Mouse (Mus musculus) CD4-positive, CD25-positive, alpha-beta regulatory T cell, adult 2 months (primary cell): ENCODE measurements around the gene Pak3.
"Not testable (repeated sequence)": the region's sequence is repeated elsewhere in the genome, so short reads cannot be mapped to it uniquely, and the experiment has no call there.

ENCODE experiments used
- DNase-seq: peaks from one replicate; pipeline ENCODE4 v3.0.0-alpha.2; 2012; ENCODE audit warnings: low read depth, low spot score

Gene Pak3

DNA sequence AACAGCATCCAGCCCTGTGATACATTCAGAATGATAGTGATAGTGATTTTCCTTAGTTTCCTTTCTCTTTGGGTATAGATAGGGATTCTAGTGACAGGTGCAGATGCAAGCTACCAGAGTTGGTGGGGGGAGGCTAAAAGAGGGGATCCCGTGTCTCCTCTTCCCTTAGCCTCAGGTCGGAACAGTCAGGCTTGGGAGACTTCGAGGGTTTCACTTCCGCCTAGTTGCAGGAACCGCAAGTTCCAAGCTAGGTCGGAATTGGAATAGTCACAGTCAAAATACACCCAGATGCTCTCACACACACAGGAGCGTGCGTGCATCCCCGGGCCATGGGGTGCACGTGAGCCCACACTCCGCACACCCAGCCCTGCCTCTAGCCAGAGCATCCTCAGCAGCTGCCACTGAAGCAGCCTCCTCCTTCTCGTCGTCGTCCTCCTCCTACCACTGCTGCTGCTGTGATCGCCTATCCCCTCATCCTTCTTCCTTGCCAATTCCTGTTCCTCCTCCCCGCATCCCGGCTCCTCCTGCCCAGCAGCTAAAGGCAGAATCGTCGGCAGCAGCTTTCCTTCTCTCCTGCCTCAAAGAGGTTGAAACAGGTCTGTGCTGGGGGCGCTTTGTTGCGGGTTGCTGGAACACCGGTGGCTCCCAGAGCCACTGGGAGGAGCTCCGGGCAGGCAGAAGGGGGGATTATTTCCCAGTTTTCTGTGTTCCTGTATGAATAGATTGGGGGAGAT, at the start of gene Pak3:
Gene Pak3, plus strand, starts transcription at position 424 of the 734 bp plus-strand sequence.
- no peak for DNase-seq

DNA sequence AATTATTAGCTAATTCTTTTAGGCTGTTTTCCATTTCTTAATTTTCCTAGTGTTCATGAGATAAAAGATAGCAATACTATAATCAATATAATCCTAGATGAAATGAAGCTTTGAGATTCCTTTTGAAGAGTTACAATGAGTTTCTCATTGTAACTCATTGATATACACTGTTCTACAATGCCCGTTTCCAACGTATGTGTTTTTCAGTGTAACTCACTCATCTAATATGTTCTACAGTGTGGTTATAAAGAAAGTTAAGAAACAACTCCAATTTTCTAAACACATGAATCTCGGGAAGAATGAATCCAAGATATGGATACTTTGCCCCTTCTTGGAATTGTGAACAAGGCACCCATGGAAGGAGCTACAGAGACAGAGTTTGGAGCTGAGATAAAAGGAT, 35.5 kb upstream of the Pak3 start:
- no peak for DNase-seq

DNA sequence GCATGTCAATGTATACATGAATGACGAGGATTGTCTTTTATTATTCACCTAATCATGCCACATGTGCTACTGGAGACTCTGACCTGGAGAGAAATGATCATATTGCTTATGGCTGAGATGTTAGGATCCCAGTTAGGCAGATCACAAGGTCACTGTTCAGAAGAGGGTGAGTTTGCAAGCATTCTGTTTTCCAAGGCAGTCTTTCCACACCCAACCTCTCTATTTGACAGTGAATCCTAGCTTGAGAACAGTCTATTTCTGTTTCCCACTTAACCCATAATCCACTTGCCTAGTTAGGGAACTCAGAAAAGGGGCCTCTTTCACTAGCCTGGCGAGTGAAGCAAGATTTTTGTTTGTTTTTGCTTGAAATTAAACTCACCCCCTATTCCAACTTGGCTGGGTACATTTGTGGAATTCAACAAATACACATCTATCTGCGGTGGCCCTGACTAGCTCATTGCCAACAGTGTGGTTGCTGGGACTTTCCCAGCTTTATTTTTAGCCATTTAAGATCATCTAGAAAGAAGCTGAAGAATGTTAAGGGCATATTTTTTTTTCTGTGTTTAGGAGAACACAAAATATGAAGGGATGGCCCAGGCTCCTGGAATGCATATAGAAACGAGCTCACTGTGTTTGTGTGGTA, 17.2 kb upstream of the Pak3 start:
- no peak for DNase-seq

- no peak for DNase-seq
These were observed 16.5 kb upstream of the Pak3 start for GRCm38 (mm10) chrX:143501776-143502365.

DNA sequence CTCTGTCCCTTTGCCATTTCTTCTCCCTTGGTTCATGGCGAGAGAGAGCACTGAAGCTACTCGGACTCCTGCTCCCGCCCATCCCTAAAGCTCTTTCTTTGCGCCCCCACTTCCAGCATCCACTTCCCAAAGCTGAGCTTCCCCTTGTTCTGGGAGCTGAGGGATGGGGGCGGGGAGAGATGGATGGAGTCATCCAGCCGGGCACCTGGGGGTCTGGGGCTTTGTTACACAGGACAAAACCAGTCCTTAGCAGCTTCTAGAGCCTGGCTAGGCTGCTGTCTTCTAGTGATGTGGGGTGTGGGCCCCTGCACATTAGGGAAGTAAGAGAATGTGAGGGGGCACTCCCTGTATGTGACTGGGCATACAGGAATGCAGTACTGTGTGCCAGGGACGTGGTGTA, 526 bp downstream of the Pak3 start:
- no peak for DNase-seq

GRCm38 (mm10) chrX:143519454-143519853, 1.1 kb downstream of the Pak3 start:
- DNase-seq, result not testable (repeated sequence)

- DNase-seq, result no peak
These were observed 1.8 kb downstream of the Pak3 start for GRCm38 (mm10) chrX:143520195-143520594.

DNA sequence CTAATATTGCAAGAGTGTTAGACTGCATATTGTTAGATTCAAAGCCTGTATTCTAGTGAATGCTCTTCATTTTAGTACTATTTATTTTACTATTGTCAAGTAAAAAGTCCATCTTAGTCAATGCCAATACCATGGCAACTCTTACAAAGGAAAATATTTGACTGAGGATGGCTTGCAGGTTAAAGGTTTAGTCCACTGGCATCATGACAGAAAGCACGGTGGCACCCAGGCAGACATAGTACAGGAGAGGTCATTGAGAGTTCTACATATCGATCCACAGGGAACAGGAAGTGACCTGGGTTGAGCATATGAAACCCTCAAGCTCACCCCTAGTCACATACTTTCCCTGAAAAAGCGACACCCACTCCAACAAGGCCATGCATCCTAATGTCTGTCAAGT, 13.9 kb downstream of the Pak3 start:
- DNase-seq, result no peak

DNA sequence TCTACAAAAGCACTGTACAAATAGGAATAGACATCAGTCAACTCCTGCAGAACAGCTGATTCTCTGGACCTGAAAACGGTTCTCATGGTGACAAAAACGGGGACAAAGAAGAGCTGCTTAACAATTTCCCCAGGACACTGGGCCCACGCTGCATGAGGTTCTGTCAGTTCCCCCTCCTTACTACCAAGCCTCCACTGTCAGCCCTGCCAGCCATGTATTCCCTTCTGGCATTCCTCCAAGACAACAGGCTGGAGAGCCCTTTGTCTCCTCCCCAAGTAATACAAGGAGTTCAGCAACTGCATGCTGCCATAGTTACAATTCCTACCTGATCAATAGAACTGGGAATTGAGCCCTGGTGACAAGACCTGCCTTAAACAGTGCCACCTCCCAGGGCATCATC, 15.2 kb downstream of the Pak3 start:
- DNase-seq, result no peak

- DNase-seq, result no peak
These were observed 24.4 kb downstream of the Pak3 start for GRCm38 (mm10) chrX:143542756-143543155.

- no peak for DNase-seq
These were observed 24.9 kb downstream of the Pak3 start for GRCm38 (mm10) chrX:143543186-143543793.

DNA sequence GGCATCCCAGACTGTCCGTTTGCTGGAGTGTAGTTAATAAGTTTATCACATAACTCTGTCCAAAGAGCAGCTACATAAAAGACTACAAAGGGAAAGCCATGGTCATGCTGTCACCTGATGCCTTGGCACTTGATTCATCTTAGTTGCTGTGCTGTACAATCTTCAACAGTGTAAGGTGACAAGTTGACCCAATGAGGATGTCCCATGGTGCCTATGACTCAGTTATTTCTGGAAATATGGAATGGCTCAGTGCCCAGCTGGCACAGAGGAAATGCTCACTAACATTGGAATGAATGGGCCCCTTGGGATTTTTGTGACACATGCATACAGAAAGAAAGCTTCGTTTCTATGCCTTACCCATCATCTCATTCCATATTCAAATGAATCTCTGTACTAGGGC, 55.3 kb downstream of the Pak3 start:
- DNase-seq, result no peak

- DNase-seq, result no peak
These were observed 61.5 kb downstream of the Pak3 start for GRCm38 (mm10) chrX:143579925-143580324.

DNA sequence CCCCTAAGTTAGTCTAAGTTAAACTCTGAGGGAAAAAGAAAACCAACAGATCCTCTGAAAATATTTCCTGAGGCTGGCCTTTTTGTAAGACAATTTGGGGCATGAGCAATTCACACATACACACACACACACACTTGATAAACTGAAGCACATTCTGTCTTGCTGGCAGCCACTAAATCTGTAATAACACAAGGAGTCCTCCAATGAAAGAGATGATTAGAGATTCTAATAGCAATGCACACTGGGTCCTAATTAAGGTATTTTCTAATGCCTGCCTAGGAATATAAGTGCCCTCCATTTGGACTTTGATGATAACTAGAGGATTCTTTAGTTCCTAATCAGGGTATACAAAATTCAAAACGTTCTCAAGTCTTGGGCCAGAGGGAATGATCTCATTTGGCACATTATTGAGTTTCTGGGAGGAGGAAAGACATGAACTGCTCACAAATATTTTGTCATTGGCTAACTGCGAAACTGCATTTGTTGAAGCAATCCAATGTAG, 62.1 kb downstream of the Pak3 start:
- no peak for DNase-seq

- no peak for DNase-seq
These were observed 88.6 kb downstream of the Pak3 start for GRCm38 (mm10) chrX:143606877-143607449.

DNA sequence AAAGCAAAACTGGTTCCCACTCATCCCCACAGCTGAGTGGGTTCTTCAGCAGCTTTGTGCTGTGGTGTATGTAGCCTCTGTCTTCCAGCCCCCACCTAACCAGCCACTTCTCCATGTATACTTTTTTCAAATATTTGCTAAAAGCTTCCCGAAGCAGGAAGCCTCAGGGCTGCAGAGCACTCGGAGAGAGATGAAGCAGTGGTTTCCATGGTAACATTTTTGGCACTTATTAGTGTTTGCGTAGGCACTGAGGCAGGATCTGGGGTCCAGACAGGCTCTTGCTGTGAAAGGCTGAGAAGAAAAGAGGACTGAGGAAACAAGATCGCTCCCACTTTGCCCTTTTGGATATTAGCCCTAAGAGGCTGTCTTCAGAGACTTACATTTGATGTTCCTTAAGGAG, 100.3 kb downstream of the Pak3 start:
- no peak for DNase-seq

DNA sequence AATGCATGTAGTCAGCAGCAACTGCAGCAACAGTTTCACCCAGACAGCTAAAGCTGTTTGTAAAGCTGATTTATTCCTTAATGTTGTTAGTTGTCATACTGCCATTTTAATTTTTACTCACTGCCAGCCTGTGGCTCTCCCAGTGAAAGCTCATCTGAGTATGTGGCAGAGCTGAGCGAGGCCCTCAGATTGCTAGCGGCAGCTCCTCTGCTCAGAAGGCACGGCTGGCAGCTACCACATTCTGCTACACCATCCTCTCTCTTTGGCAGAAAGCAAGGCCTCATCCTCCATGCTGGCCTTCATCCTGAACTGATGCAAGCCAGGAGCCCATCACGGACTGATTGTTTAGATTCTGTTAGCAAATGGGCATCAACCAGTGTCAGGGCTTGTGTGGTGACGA, 109.4 kb downstream of the Pak3 start:
- DNase-seq, result no peak

GRCm38 (mm10) chrX:143643936-143644335, 125.5 kb downstream of the Pak3 start:
- DNase-seq, result no peak

DNA sequence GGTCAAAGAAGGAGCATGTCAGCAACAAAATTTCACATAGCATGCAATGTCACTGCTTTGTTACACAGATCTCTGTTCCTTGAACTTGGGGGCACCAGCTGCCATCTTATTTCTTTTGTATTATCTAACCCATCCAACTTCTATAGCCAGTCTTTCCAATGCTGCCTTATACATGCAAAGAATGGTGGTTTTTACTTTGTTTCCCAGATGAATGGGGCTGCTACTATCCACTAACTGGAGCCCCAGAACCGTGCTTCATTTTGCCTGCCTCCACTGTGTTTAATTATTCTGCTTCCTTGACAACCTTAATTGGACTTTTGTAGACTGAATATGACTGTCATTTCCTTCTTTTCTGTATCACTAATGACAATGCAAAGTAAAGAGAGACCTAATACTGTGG, 126.4 kb downstream of the Pak3 start:
- no peak for DNase-seq

- DNase-seq, result no peak
These were observed 136.2 kb downstream of the Pak3 start for GRCm38 (mm10) chrX:143654308-143655176.

DNA sequence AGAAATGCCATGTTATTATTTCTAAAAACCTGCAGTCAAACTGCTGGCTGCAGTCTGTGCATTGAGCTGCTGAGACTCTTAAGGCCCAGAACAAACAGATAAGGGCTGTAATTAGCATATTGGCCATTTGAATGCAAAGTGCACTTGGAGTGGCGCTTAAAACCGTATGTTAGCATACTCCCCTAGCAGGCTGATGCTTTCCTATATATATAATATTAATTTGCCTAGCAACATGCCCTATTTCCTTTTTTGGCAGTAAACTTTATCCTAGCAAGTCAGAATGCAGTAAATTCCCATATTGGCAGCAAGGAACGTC, 136.7 kb downstream of the Pak3 start:
- no peak for DNase-seq
